Comparison of ENCODE assay signal across 31 mouse cellular contexts in genomic region chr3:54540540-54541080, GRCm38 (mm10).
DNase-seq lines count a peak whose midpoint lies in the region; ATAC-seq lines count a peak whose summit lies in the region.
"Had no signal": no experiment of that assay in that cellular context is flagged by ENCODE, and none has a peak within 500 bp of the region (broad histone marks: within the 10 kb centered on the region; RNA-seq: fewer than 3 reads in every experiment).

No protein-coding gene starts in this region.

- ATAC-seq in limb, embryonic 12.5 days (ENCODE audit: insufficient number of reproducible peaks, insufficient read depth, low FRiP score, low TSS enrichment, low read depth): no peak; the same call in 1 of the 2 replicates
- peak; percentile 74 for ATAC-seq in limb, embryonic 15.5 days (ENCODE audit: insufficient number of reproducible peaks, low FRiP score, low TSS enrichment, low read depth)
- ATAC-seq: forebrain, embryonic 13.5 days; inflammation-experienced regulatory T-cells, adult 6 months; lung, postnatal 0 days had no signal

- intact Hi-C loops in gastrocnemius, postnatal 36 days (cut with DNase I): no loop called here
- intact Hi-C loops in left cerebral cortex, postnatal 25 days (cut with DNase I): no loop called here

- H3K27ac ChIP-seq in limb, embryonic 12.5 days: peak overlapping the region; percentile 2; the same call in 1 of the 2 replicates
- no peak overlapping the region for H3K27ac ChIP-seq in limb, embryonic 10.5 days
- peak overlapping the region; percentile 70 for H3K27ac ChIP-seq in limb, embryonic 15.5 days
- H3K27ac ChIP-seq: embryonic facial prominence, embryonic 15.5 days; forebrain, embryonic 13.5 days; heart, adult 2 months; hindbrain, embryonic 10.5 days; hindbrain, embryonic 15.5 days; kidney, postnatal 0 days; liver, embryonic 13.5 days; neural tube, embryonic 15.5 days had no signal

- H3K9ac ChIP-seq in limb, embryonic 12.5 days (replicated peaks): no peak overlapping the region
- H3K9ac ChIP-seq in limb, embryonic 15.5 days: no peak overlapping the region
- H3K9ac ChIP-seq: embryonic facial prominence, embryonic 15.5 days; forebrain, embryonic 13.5 days; heart, embryonic 12.5 days; hindbrain, embryonic 15.5 days; liver, embryonic 13.5 days; neural tube, embryonic 15.5 days had no signal

- WGBS in limb, embryonic 12.5 days: 38% methylated on average over 3 of the region's 3 CpGs
- WGBS in limb, embryonic 10.5 days: 56% methylated on average over 3 of the region's 3 CpGs
- 31% methylated on average over 3 of the region's 3 CpGs for WGBS in limb, embryonic 15.5 days

- H3K4me2 ChIP-seq in limb, embryonic 12.5 days: no peak overlapping the region
- no peak overlapping the region for H3K4me2 ChIP-seq in limb, embryonic 15.5 days
- H3K4me2 ChIP-seq: embryonic facial prominence, embryonic 15.5 days; forebrain, embryonic 13.5 days; heart, embryonic 12.5 days; hindbrain, embryonic 15.5 days; liver, embryonic 13.5 days; neural tube, embryonic 15.5 days had no signal

- H3K9me3 ChIP-seq in limb, embryonic 12.5 days: peaks cover 7% of the 10 kb centered on the region; the same call in 1 of the 2 replicates
- no peaks in the 10 kb centered on the region for H3K9me3 ChIP-seq in limb, embryonic 10.5 days (replicated peaks)
- H3K9me3 ChIP-seq in limb, embryonic 15.5 days: no peaks in the 10 kb centered on the region
- H3K9me3 ChIP-seq: embryonic facial prominence, embryonic 15.5 days; hindbrain, embryonic 15.5 days; neural tube, embryonic 15.5 days had no signal

- peak; percentile 14 for DNase-seq in gastrocnemius, adult 18-20 months (ENCODE audit: low spot score)
- no peak for DNase-seq in gastrocnemius, postnatal 36 days
- DNase-seq in limb, embryonic 10.5 days (ENCODE audit: low spot score): no peak
- no peak for DNase-seq in left cerebral cortex, postnatal 25 days (ENCODE audit: low spot score in 2 of 2)
- no peak for DNase-seq in yolk sac, embryonic 10.5 days (ENCODE audit: low spot score)
- DNase-seq: adrenal gland, postnatal 10 days; cerebellum, adult 11-12 months; cerebellum, postnatal 10 days; kidney, adult 11 months; layer of hippocampus, postnatal 36 days; liver, embryonic 13.5 days; lung, adult 18-20 months; lung, postnatal 4 days; midbrain, embryonic 14.5 days; retina, postnatal 1 day; right cerebral cortex, postnatal 14 days; thymus, postnatal 25 days had no signal

- H3K4me1 ChIP-seq in limb, embryonic 12.5 days (replicated peaks): peaks cover 9% of the 10 kb centered on the region
- peaks cover 3% of the 10 kb centered on the region; the same call in 1 of the 2 replicates for H3K4me1 ChIP-seq in limb, embryonic 10.5 days
- peaks cover 13% of the 10 kb centered on the region; the same call in 1 of the 2 replicates for H3K4me1 ChIP-seq in limb, embryonic 15.5 days
- H3K4me1 ChIP-seq: forebrain, embryonic 13.5 days; heart, embryonic 12.5 days; hindbrain, embryonic 10.5 days; hindbrain, embryonic 15.5 days; liver, embryonic 13.5 days; neural tube, embryonic 15.5 days had no signal

- no peaks in the 10 kb centered on the region for H3K27me3 ChIP-seq in limb, embryonic 12.5 days
- no peaks in the 10 kb centered on the region for H3K27me3 ChIP-seq in limb, embryonic 10.5 days (ENCODE audit: low read depth, poor library complexity, severe bottlenecking)
- H3K27me3 ChIP-seq in limb, embryonic 15.5 days: no peaks in the 10 kb centered on the region
- H3K27me3 ChIP-seq: embryonic facial prominence, embryonic 15.5 days; forebrain, embryonic 13.5 days; heart, embryonic 12.5 days; hindbrain, embryonic 15.5 days; liver, embryonic 13.5 days; neural tube, embryonic 15.5 days; Patski had no signal

- H3K4me3 ChIP-seq in limb, embryonic 12.5 days (replicated peaks): no peak overlapping the region
- H3K4me3 ChIP-seq in limb, embryonic 10.5 days: no peak overlapping the region
- H3K4me3 ChIP-seq in limb, embryonic 15.5 days: no peak overlapping the region
- H3K4me3 ChIP-seq: embryonic facial prominence, embryonic 15.5 days; forebrain, embryonic 13.5 days; heart, adult 2 months; heart, embryonic 12.5 days; hindbrain, embryonic 10.5 days; hindbrain, embryonic 15.5 days; liver, embryonic 13.5 days; neural tube, embryonic 15.5 days had no signal

- H3K36me3 ChIP-seq in limb, embryonic 12.5 days: no peaks in the 10 kb centered on the region
- H3K36me3 ChIP-seq in limb, embryonic 10.5 days: no peaks in the 10 kb centered on the region
- H3K36me3 ChIP-seq in limb, embryonic 15.5 days: no peaks in the 10 kb centered on the region
- H3K36me3 ChIP-seq: embryonic facial prominence, embryonic 15.5 days; G1E; heart, embryonic 12.5 days; hindbrain, embryonic 10.5 days; hindbrain, embryonic 15.5 days; liver, embryonic 13.5 days; neural tube, embryonic 15.5 days had no signal
